Mouse (Mus musculus): Measurements from ENCODE around the gene Akap14.

DNA sequence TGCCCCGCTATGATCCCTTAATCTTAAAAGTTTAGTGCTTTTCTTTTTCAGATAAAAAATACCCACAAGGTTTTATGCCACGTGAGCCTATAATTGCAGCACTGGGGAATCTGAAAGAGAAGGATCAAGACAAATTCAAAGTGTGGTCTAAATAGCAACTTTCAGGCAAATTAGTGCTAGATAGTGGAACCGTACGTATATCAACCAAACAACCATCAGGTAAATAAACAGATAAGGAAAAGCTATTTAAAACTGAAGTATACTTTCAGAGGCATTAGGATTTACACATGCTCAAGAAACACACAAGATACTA lies 57.8 kb downstream of the Akap14 start:
- no peak for TF ChIP-seq POLR2A (IDR thresholded peaks at IDR 0.05; ENCODE audit: insufficient read length, low read depth)
- TF ChIP-seq POLR2AphosphoS2 (IDR thresholded peaks at IDR 0.05; ENCODE audit: insufficient read length, low read depth), result no peak
- TF ChIP-seq TCF12 (IDR thresholded peaks at IDR 0.05; ENCODE audit: insufficient read depth, poor library complexity, severe bottlenecking), result no peak
- TF ChIP-seq CEBPB (IDR thresholded peaks at IDR 0.05; ENCODE audit: insufficient read depth, poor library complexity, severe bottlenecking), result no peak
- TF ChIP-seq MYOG (IDR thresholded peaks at IDR 0.05; ENCODE audit: control insufficient read depth in 1 of 3, insufficient read depth in 1 of 3, insufficient read length in 2 of 3, low read depth in 2 of 3), result no peak
- no peak for TF ChIP-seq E2F4 (IDR thresholded peaks at IDR 0.05; ENCODE audit: insufficient read depth)
- no peak for TF ChIP-seq REST (IDR thresholded peaks at IDR 0.05; ENCODE audit: insufficient read depth, insufficient read length)
- TF ChIP-seq MAX (IDR thresholded peaks at IDR 0.05; ENCODE audit: low read depth), result no peak
- no peak for TF ChIP-seq USF1 (IDR thresholded peaks at IDR 0.05; ENCODE audit: low read depth)
- no peak for TF ChIP-seq MYOD1 (IDR thresholded peaks at IDR 0.05; ENCODE audit: control insufficient read depth in 1 of 3, insufficient read length in 2 of 3, low read depth in 2 of 3)

All from myocyte (in vitro differentiated cells).